Mouse (Mus musculus) lung, postnatal 0 days (tissue): Measurements from ENCODE around the gene Trpc4ap. TPM values are rescaled to one million over a fixed set of nuclear protein-coding genes. Genes with fewer than 3 reads are reported as not detected.

Experiments used
- ATAC-seq: fragments of 200-750 bp; cut with Nextera tagmentation; 2 replicates; pipeline ENCODE4 v1.8.0; 2017; ENCODE audit warnings: moderate library complexity
- DNase-seq: peaks from one replicate; pipeline ENCODE4 v3.0.0-alpha.2; 2016; ENCODE audit warnings: low spot score
- H3K27ac ChIP-seq: fragments of 300-500 bp; sonication (generic); 2 replicates; pipeline ENCODE4 v1.5.1; 2014; ENCODE audit warnings: antibody characterized with exemption, mild to moderate bottlenecking, low read length, mixed read lengths
- H3K27me3 ChIP-seq: fragments of 300-500 bp; sonication (generic); replicated peaks from 2 replicates; pipeline ENCODE4 v1.6.1; 2014; ENCODE audit warnings: low read length, mixed read lengths; ENCODE audit not compliant: insufficient read depth
- H3K36me3 ChIP-seq: fragments of 300-500 bp; sonication (generic); 2 replicates; pipeline ENCODE4 v1.6.1; 2014; ENCODE audit warnings: low read length, mixed read lengths; ENCODE audit not compliant: insufficient read depth
- H3K4me1 ChIP-seq: fragments of 300-500 bp; sonication (generic); 2 replicates; pipeline ENCODE4 v1.6.1; 2014; ENCODE audit warnings: antibody characterized with exemption, low read depth, low read length, mixed read lengths; ENCODE audit not compliant: insufficient read depth
- H3K4me2 ChIP-seq: fragments of 300-500 bp; sonication (generic); replicated peaks from 2 replicates; pipeline ENCODE4 v1.6.1; 2014; ENCODE audit warnings: low read depth, mild to moderate bottlenecking, low read length, moderate library complexity, mixed read lengths
- H3K4me3 ChIP-seq: fragments of 300-500 bp; sonication (generic); 2 replicates; pipeline ENCODE4 v1.5.1; 2014; ENCODE audit warnings: low read depth, low read length
- H3K9ac ChIP-seq: fragments of 300-500 bp; sonication (generic); replicated peaks from 2 replicates; pipeline ENCODE4 v1.6.1; 2014; ENCODE audit warnings: low read depth, mild to moderate bottlenecking
- H3K9me3 ChIP-seq: fragments of 300-500 bp; sonication (generic); 2 replicates; pipeline ENCODE4 v1.6.1; 2016; ENCODE audit warnings: low read length, mixed read lengths
- CTCF ChIP-seq: IDR thresholded peaks from 2 replicates; pipeline ENCODE4 v1.5.1; 2016; ENCODE audit warnings: antibody characterized with exemption, mild to moderate bottlenecking
- EP300 ChIP-seq: IDR thresholded peaks from 2 replicates; pipeline ENCODE4 v1.6.1; 2016; ENCODE audit warnings: antibody characterized with exemption, mild to moderate bottlenecking, control low read depth
- WGBS: fragments of 180-500 bp; shearing (Covaris S2); extraction: QIAGEN DNeasy Blood & Tissue Kit; methylation state at CpG from one replicate; pipeline ENCODE4 v1.1.7; 2014; 5-methylcytosine and 5-hydroxymethylcytosine counted together
- microRNA counts: library from miRNA; unstranded; fragments of <30 nt; microRNA quantifications from one replicate; lab custom pipeline; 2015
- microRNA-seq: library from miRNA; unstranded; fragments of <30 nt; microRNA quantifications from one replicate; pipeline ENCODE4, GENCODE M21; 2016
- polyA plus RNA-seq: library from polyadenylated mRNA; unstranded; fragments of >200 nt; fragmentation: Nextera tagmentation; extraction: Ambion mirVana; gene quantifications from 2 replicates; pipeline ENCODE4 v1.2.1, GENCODE M21; 2015

Trpc4ap gene
- polyA plus RNA-seq, 1 experiment from 2014 or later = 83.5 TPM

GRCm38 (mm10) chr2:155585486-155585885 is 106.7 kb downstream of the Trpc4ap start:
- H3K4me1 ChIP-seq = 0 out of 2 replicates have a peak, but pooled peaks cover 3% of the 10 kb centered on the region
- TF ChIP-seq EP300 = peak; percentile 37
- no peak for TF ChIP-seq CTCF
- WGBS = 37% methylated on average over 10 of the region's 10 CpGs
- H3K27ac ChIP-seq = no peak overlapping the region
- no peaks in the 10 kb centered on the region for H3K9me3 ChIP-seq
- no peaks in the 10 kb centered on the region for H3K27me3 ChIP-seq
- no peaks in the 10 kb centered on the region for H3K36me3 ChIP-seq
- H3K4me2 ChIP-seq = 0 out of 2 replicates have a peak overlapping the region, but pooled peaks have one; percentile 28
- no peak overlapping the region for H3K9ac ChIP-seq
- H3K4me3 ChIP-seq = no peak overlapping the region
- ATAC-seq (peak; percentile 86), DNase-seq (peak; percentile 73)

- no peaks in the 10 kb centered on the region for H3K9me3 ChIP-seq
- no peak overlapping the region for H3K9ac ChIP-seq
- H3K36me3 ChIP-seq = no peaks in the 10 kb centered on the region
- ATAC-seq = no peak
- 73% methylated on average over 9 of the region's 9 CpGs for WGBS
- 0 out of 2 replicates have a peak, but pooled peaks cover 3% of the 10 kb centered on the region for H3K4me1 ChIP-seq
- H3K27me3 ChIP-seq = no peaks in the 10 kb centered on the region
- DNase-seq = no peak
- no peak overlapping the region for H3K4me2 ChIP-seq
- H3K27ac ChIP-seq = no peak overlapping the region
- H3K4me3 ChIP-seq = no peak overlapping the region
- no peak for TF ChIP-seq CTCF
- TF ChIP-seq EP300 = no peak
Observed at GRCm38 (mm10) chr2:155585082-155585481, 107.1 kb downstream of the Trpc4ap start.

MicroRNA genes within 50 kb of the gene (microRNA counts, 519-probe panel; counts per million panel counts)
- not detected for microRNA mmu-miR-499 (lab: Ali Mortazavi, UCI)

Small RNA genes within 50 kb of the gene (microRNA-seq; reads per million reads assigned to microRNA genes)
- 14.0 reads per million, percentile 26 among the genes with 10 or more reads in this experiment for gene Mir499

Other genes with a start within 250 kb of the Trpc4ap start
- 16.7 and 20.0 TPM in 2 replicates for gene Ncoa6, start 218.5 kb downstream of the Trpc4ap start, polyA plus RNA-seq
- 15.0 and 16.8 TPM in 2 replicates for gene Acss2, start 174.4 kb downstream of the Trpc4ap start, polyA plus RNA-seq
- 1.0 and 1.2 TPM in 2 replicates for gene Ggt7, start 174.1 kb downstream of the Trpc4ap start, polyA plus RNA-seq
- 37.1 and 39.4 TPM in 2 replicates for gene Gss, start 99.6 kb downstream of the Trpc4ap start, polyA plus RNA-seq
- 0.38 and 0.54 TPM in 2 replicates for gene Myh7b, start 81.2 kb downstream of the Trpc4ap start, polyA plus RNA-seq
- gene Edem2, start 37.1 kb upstream of the Trpc4ap start, polyA plus RNA-seq = 46.6 and 47.3 TPM in 2 replicates
- gene Gm17581, start 43.5 kb upstream of the Trpc4ap start, polyA plus RNA-seq = not detected in 2 replicates
- gene Procr, start 58.7 kb upstream of the Trpc4ap start, polyA plus RNA-seq = 9.1 and 9.7 TPM in 2 replicates
- gene Mmp24, start 83.0 kb upstream of the Trpc4ap start, polyA plus RNA-seq = 0.05 and 0.11 TPM in 2 replicates
- 31.4 and 32.9 TPM in 2 replicates for gene BC029722, start 127.0 kb upstream of the Trpc4ap start, polyA plus RNA-seq
- gene Eif6, start 134.5 kb upstream of the Trpc4ap start, polyA plus RNA-seq = 127 and 141 TPM in 2 replicates
- gene Fam83c, start 142.5 kb upstream of the Trpc4ap start, polyA plus RNA-seq = 0.04 TPM in 1 of 2 replicates, not detected in the other
- 24.4 and 35.1 TPM in 2 replicates for gene Uqcc1, start 237.9 kb upstream of the Trpc4ap start, polyA plus RNA-seq
- gene Gm15557, start 248.3 kb upstream of the Trpc4ap start, polyA plus RNA-seq = 0.11 TPM in 1 of 2 replicates, not detected in the other